Mouse (Mus musculus) thymus, adult 2 months (tissue): ENCODE results near the gene Cdt1.

Experiments
- CTCF ChIP-seq: fragments of 200-500 bp; IDR thresholded peaks from 2 replicates; pipeline ENCODE4 v1.5.1; 2012; ENCODE audit warnings: mild to moderate bottlenecking, control low read depth, low read length, moderate library complexity, borderline replicate concordance; ENCODE audit not compliant: control insufficient read depth, poor library complexity, insufficient read depth; ENCODE audit errors: extremely low read depth
- POLR2A ChIP-seq: fragments of 200-500 bp; IDR thresholded peaks from 2 replicates; pipeline ENCODE4 v1.6.1; 2012; ENCODE audit warnings: mild to moderate bottlenecking, low read length, control low read depth, moderate library complexity; ENCODE audit not compliant: control insufficient read depth, poor library complexity, insufficient read depth; ENCODE audit errors: extremely low read depth

- TF ChIP-seq CTCF (no peak), POLR2A (no peak)
Observed at GRCm38 (mm10) chr8:122554786-122555185, 13.0 kb upstream of the Cdt1 start.
